Mouse (Mus musculus): ENCODE data around the gene Plxnd1.

- TF ChIP-seq POLR2A (IDR thresholded peaks at IDR 0.05; ENCODE audit: low read depth, low read length) (no peak), CTCF (IDR thresholded peaks at IDR 0.05; ENCODE audit: borderline replicate concordance, insufficient read depth, low read length) (no peak)
These were observed 85.8 kb downstream of the Plxnd1 start for GRCm38 (mm10) chr6:115909052-115909451.
